Comparison of ENCODE assay signal across 22 mouse cellular contexts in the genomic region with DNA sequence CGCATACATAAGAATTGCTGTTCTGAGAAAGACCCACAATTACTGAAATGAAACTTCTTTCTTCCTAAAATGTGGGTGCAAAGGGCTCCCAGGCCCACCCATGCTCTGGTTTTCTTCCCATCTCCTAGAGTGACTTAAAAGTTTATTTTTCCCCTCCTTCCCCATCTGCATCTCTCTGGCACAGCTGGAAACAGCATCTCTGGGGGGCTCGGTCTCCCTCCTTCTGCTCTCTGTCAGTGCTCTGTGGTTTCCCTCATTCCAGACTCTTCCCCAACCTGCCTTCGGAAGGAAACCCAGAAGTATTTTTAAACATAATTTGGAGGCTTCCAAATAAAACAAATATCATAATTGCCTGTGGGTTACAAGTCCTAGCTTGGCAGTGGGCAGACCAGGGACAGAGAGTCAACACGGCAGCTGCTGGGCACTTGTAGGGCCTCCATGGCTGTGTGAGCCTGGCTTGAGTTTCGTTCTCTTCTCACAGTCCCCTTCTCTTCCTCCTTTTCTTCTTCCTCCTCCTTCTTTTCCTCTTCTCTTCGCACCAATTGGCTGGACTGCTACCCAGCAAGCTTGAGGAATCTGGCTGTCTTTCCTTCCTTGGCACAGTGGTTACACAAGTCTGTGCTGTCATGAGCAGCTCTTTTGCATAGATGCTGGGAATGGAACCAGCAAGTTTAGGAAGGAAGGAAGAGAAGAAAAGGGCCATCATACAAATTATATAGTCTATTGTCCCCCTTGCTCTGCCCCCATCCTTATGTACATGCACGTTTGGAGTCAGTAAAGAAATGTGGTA. TPM values are rescaled to one million over a fixed set of nuclear protein-coding genes. Genes with fewer than 3 reads are reported as not detected.
DNase-seq lines count a peak whose midpoint lies in the region; ATAC-seq and TF ChIP-seq lines count a peak whose summit lies in the region.
"Had no signal": no experiment of that assay in that cellular context is flagged by ENCODE, and none has a peak within 500 bp of the region (broad histone marks: within the 10 kb centered on the region; RNA-seq: fewer than 3 reads in every experiment).

No protein-coding gene starts in this region.

- no peaks in the 10 kb centered on the region for H3K36me3 ChIP-seq in forebrain, embryonic 14.5 days (ENCODE audit: control insufficient read depth, insufficient read depth, low read length)
- no peaks in the 10 kb centered on the region for H3K36me3 ChIP-seq in forebrain, embryonic 12.5 days (replicated peaks)
- H3K36me3 ChIP-seq in midbrain, postnatal 0 days (ENCODE audit: insufficient read depth, low read length), result no peaks in the 10 kb centered on the region
- H3K36me3 ChIP-seq in midbrain, embryonic 16.5 days (ENCODE audit: control insufficient read depth, insufficient read depth, low read length), result no peaks in the 10 kb centered on the region
- H3K36me3 ChIP-seq: hindbrain, embryonic 12.5 days; midbrain, embryonic 12.5 days had no signal

- WGBS in forebrain, embryonic 14.5 days, result 75% methylated on average over 7 of the region's 7 CpGs
- 84% methylated on average over 7 of the region's 7 CpGs for WGBS in forebrain, embryonic 12.5 days
- 72% methylated on average over 7 of the region's 7 CpGs for WGBS in midbrain, postnatal 0 days
- WGBS in midbrain, embryonic 16.5 days, result 77% methylated on average over 7 of the region's 7 CpGs
- 29% methylated on average over 7 of the region's 7 CpGs for WGBS in olfactory bulb, adult 2 months

- ATAC-seq in forebrain, embryonic 14.5 days, result no peak
- ATAC-seq in forebrain, embryonic 12.5 days (ENCODE audit: low FRiP score), result no peak
- no peak for ATAC-seq in midbrain, postnatal 0 days (ENCODE audit: low FRiP score)
- no peak for ATAC-seq in midbrain, embryonic 16.5 days
- no peak for ATAC-seq in erythroblast, adult 5-6 weeks (replicated peaks; ENCODE audit: low FRiP score, poor library complexity, severe bottlenecking)
- ATAC-seq: CD4-positive, CD25-positive, alpha-beta regulatory T cell, adult 4 months; intestine, postnatal 0 days; liver, postnatal 0 days; lung, postnatal 0 days had no signal

- no peak overlapping the region for H3K4me2 ChIP-seq in forebrain, embryonic 14.5 days (ENCODE audit: low read length)
- no peak overlapping the region for H3K4me2 ChIP-seq in forebrain, embryonic 12.5 days
- no peak overlapping the region for H3K4me2 ChIP-seq in midbrain, postnatal 0 days (ENCODE audit: low read depth, low read length, poor library complexity, severe bottlenecking)
- no peak overlapping the region for H3K4me2 ChIP-seq in midbrain, embryonic 16.5 days (ENCODE audit: low read length)
- H3K4me2 ChIP-seq: hindbrain, embryonic 12.5 days; liver, embryonic 11.5 days; midbrain, embryonic 12.5 days had no signal

- DNase-seq in forebrain, embryonic 14.5 days (ENCODE audit: low spot score), result peak; percentile 44
- peak; percentile 6 for DNase-seq in midbrain, postnatal 0 days (ENCODE audit: low spot score)
- DNase-seq in brain, adult 2 months (ENCODE audit: low read depth, low spot score), result peak; percentile 52
- DNase-seq: adrenal gland, adult 2 months; cerebellum, adult 8-10 months; gastrocnemius, postnatal 25 days; kidney, postnatal 25 days; liver, postnatal 0 days; spleen, adult 18-20 months; thymus, postnatal 14 days had no signal

- H3K27me3 ChIP-seq in forebrain, embryonic 14.5 days (replicated peaks; ENCODE audit: control insufficient read depth, insufficient read depth, low read length), result no peaks in the 10 kb centered on the region
- H3K27me3 ChIP-seq in forebrain, embryonic 12.5 days, result no peaks in the 10 kb centered on the region
- H3K27me3 ChIP-seq in midbrain, postnatal 0 days (ENCODE audit: insufficient read depth, low read length), result no peaks in the 10 kb centered on the region
- H3K27me3 ChIP-seq in midbrain, embryonic 16.5 days (ENCODE audit: control insufficient read depth, insufficient read depth, low read depth, low read length), result no peaks in the 10 kb centered on the region
- H3K27me3 ChIP-seq: hindbrain, embryonic 12.5 days; midbrain, embryonic 12.5 days had no signal

- no peaks in the 10 kb centered on the region for H3K9me3 ChIP-seq in forebrain, embryonic 14.5 days (replicated peaks; ENCODE audit: control insufficient read depth, low read length)
- no peaks in the 10 kb centered on the region for H3K9me3 ChIP-seq in forebrain, embryonic 12.5 days
- H3K9me3 ChIP-seq in midbrain, postnatal 0 days (ENCODE audit: low read length), result no peaks in the 10 kb centered on the region
- no peaks in the 10 kb centered on the region for H3K9me3 ChIP-seq in midbrain, embryonic 16.5 days (replicated peaks; ENCODE audit: control insufficient read depth, low read length, poor library complexity, severe bottlenecking)
- H3K9me3 ChIP-seq: hindbrain, embryonic 12.5 days; midbrain, embryonic 12.5 days had no signal

- no peak for TF ChIP-seq CTCF in midbrain, postnatal 0 days (IDR thresholded peaks at IDR 0.05)
- TF ChIP-seq CTCF in olfactory bulb, adult 2 months (IDR thresholded peaks at IDR 0.05; ENCODE audit: insufficient read depth, low read depth, low read length), result no peak

- H3K27ac ChIP-seq in forebrain, embryonic 14.5 days (ENCODE audit: low read depth, low read length), result no peak overlapping the region
- H3K27ac ChIP-seq in forebrain, embryonic 12.5 days, result no peak overlapping the region
- no peak overlapping the region for H3K27ac ChIP-seq in midbrain, postnatal 0 days (ENCODE audit: low read depth, low read length)
- no peak overlapping the region for H3K27ac ChIP-seq in midbrain, embryonic 16.5 days (ENCODE audit: low read length)
- peak overlapping the region; percentile 58; the same call in 1 of the 2 replicates for H3K27ac ChIP-seq in olfactory bulb, adult 2 months (ENCODE audit: insufficient read depth, low read depth, low read length)
- H3K27ac ChIP-seq: hindbrain, embryonic 12.5 days; layer of hippocampus, adult 2 months; midbrain, embryonic 12.5 days had no signal

- no peak overlapping the region for H3K9ac ChIP-seq in forebrain, embryonic 14.5 days (ENCODE audit: low read length)
- H3K9ac ChIP-seq in forebrain, embryonic 12.5 days, result no peak overlapping the region
- no peak overlapping the region for H3K9ac ChIP-seq in midbrain, postnatal 0 days (replicated peaks; ENCODE audit: low read length, poor library complexity, severe bottlenecking)
- no peak overlapping the region for H3K9ac ChIP-seq in midbrain, embryonic 16.5 days (ENCODE audit: low read depth, low read length)
- H3K9ac ChIP-seq: hindbrain, embryonic 12.5 days; liver, postnatal 0 days; midbrain, embryonic 12.5 days had no signal

- H3K4me3 ChIP-seq in forebrain, embryonic 14.5 days (ENCODE audit: low read depth, low read length), result no peak overlapping the region
- H3K4me3 ChIP-seq in forebrain, embryonic 12.5 days (replicated peaks), result no peak overlapping the region
- no peak overlapping the region for H3K4me3 ChIP-seq in midbrain, postnatal 0 days (ENCODE audit: low read depth, low read length)
- no peak overlapping the region for H3K4me3 ChIP-seq in midbrain, embryonic 16.5 days (ENCODE audit: low read depth, low read length)
- no peak overlapping the region for H3K4me3 ChIP-seq in olfactory bulb, adult 2 months (ENCODE audit: insufficient read depth, low read depth, low read length)
- H3K4me3 ChIP-seq: erythroblast, embryonic 14.5 days; hindbrain, embryonic 12.5 days; layer of hippocampus, adult 2 months; midbrain, embryonic 12.5 days had no signal

- H3K4me1 ChIP-seq in forebrain, embryonic 14.5 days (ENCODE audit: control insufficient read depth, insufficient read depth, low read length), result no peaks in the 10 kb centered on the region
- H3K4me1 ChIP-seq in forebrain, embryonic 12.5 days, result peaks cover 7% of the 10 kb centered on the region; the same call in 1 of the 2 replicates
- H3K4me1 ChIP-seq in midbrain, postnatal 0 days (ENCODE audit: insufficient read depth, low read length), result no peaks in the 10 kb centered on the region
- H3K4me1 ChIP-seq in midbrain, embryonic 16.5 days (ENCODE audit: control insufficient read depth, insufficient read depth, low read length), result peaks cover 2% of the 10 kb centered on the region; the same call in 1 of the 2 replicates
- peaks cover 6% of the 10 kb centered on the region for H3K4me1 ChIP-seq in olfactory bulb, adult 2 months (ENCODE audit: control insufficient read depth, insufficient read depth, low read length)

- no peak for TF ChIP-seq POLR2A in olfactory bulb, adult 2 months (IDR thresholded peaks at IDR 0.05; ENCODE audit: insufficient read depth, low read depth, low read length)

RNA-seq across cellular contexts. Expression of gene Ptpn4, which starts 26.3 kb away (rescaled TPM):
- 15.2 and 17.4 TPM in 2 replicates for polyA plus RNA-seq in forebrain, embryonic 14.5 days (2014; fragmentation: Nextera tagmentation; extraction: Ambion mirVana)
- 11.1 and 13.1 TPM in 2 replicates for polyA plus RNA-seq in forebrain, embryonic 12.5 days (2016; fragmentation: Nextera tagmentation; extraction: Ambion mirVana)
- 46.5 and 53.1 TPM in 2 replicates for total RNA-seq in midbrain, postnatal 0 days (2014; rRNA removed)
- 4.2 and 7.0 TPM in 2 replicates for polyA plus RNA-seq in midbrain, postnatal 0 days (2015; fragmentation: Nextera tagmentation; extraction: Ambion mirVana)
- 7.9 and 9.3 TPM in 2 replicates for polyA plus RNA-seq in midbrain, embryonic 16.5 days (2015; fragmentation: Nextera tagmentation; extraction: Ambion mirVana)
- 271 TPM in 1 of 2 replicates, not detected in the other for polyA plus RNA-seq in olfactory bulb, adult 2 months (2012; ENCODE audit: insufficient read depth, insufficient read length, low replicate concordance, missing spikeins)
- 6.7 and 14.2 TPM in 2 replicates for total RNA-seq in erythroblast, adult 5-6 weeks (2015; ENCODE audit: low replicate concordance)
- total RNA-seq in erythroblast, adult 5-6 weeks (2017; ENCODE audit: low replicate concordance), result 7.2 and 9.5 TPM in 2 replicates

RNA-seq across cellular contexts. Expression of gene Tmem177, which starts 49.3 kb away (rescaled TPM):
- polyA plus RNA-seq in forebrain, embryonic 14.5 days (2014; fragmentation: Nextera tagmentation; extraction: Ambion mirVana), result 13.3 TPM in 2 replicates
- 9.3 and 11.3 TPM in 2 replicates for polyA plus RNA-seq in forebrain, embryonic 12.5 days (2016; fragmentation: Nextera tagmentation; extraction: Ambion mirVana)
- total RNA-seq in midbrain, postnatal 0 days (2014; rRNA removed), result 5.4 and 5.7 TPM in 2 replicates
- polyA plus RNA-seq in midbrain, postnatal 0 days (2015; fragmentation: Nextera tagmentation; extraction: Ambion mirVana), result 3.5 and 3.6 TPM in 2 replicates
- polyA plus RNA-seq in midbrain, embryonic 16.5 days (2015; fragmentation: Nextera tagmentation; extraction: Ambion mirVana), result 6.9 and 8.4 TPM in 2 replicates
- polyA plus RNA-seq in olfactory bulb, adult 2 months (2012; ENCODE audit: insufficient read depth, insufficient read length, low replicate concordance, missing spikeins), result not detected in 2 replicates
- total RNA-seq in erythroblast, adult 5-6 weeks (2015; ENCODE audit: low replicate concordance), result 1.5 and 1.9 TPM in 2 replicates
- total RNA-seq in erythroblast, adult 5-6 weeks (2017; ENCODE audit: low replicate concordance), result 1.7 and 2.9 TPM in 2 replicates
